Mouse (Mus musculus) neural tube, embryonic 15.5 days (tissue): Measurements from ENCODE around the gene Stac2. TPM values are rescaled to one million over a fixed set of nuclear protein-coding genes. Genes with fewer than 3 reads are reported as not detected.

Experiments
- ATAC-seq: fragments of 200-750 bp; cut with Nextera tagmentation; 2 replicates; pipeline ENCODE4 v1.8.0; 2017; ENCODE audit warnings: mild to moderate bottlenecking, moderate TSS enrichment, moderate library complexity; ENCODE audit not compliant: low FRiP score
- H3K27ac ChIP-seq: fragments of 300-500 bp; sonication (generic); replicated peaks from 2 replicates; pipeline ENCODE4 v1.5.1; 2015; ENCODE audit warnings: mild to moderate bottlenecking, inconsistent platforms
- H3K27me3 ChIP-seq: fragments of 300-500 bp; sonication (generic); replicated peaks from 2 replicates; pipeline ENCODE4 v1.6.1; 2015; ENCODE audit warnings: inconsistent platforms
- H3K36me3 ChIP-seq: fragments of 300-500 bp; sonication (generic); 2 replicates; pipeline ENCODE4 v1.6.1; 2015; ENCODE audit warnings: inconsistent platforms
- H3K4me1 ChIP-seq: fragments of 300-500 bp; sonication (generic); 2 replicates; pipeline ENCODE4 v1.6.1; 2015; ENCODE audit warnings: inconsistent platforms
- H3K4me2 ChIP-seq: fragments of 300-500 bp; sonication (generic); 2 replicates; pipeline ENCODE4 v1.6.1; 2015; ENCODE audit warnings: inconsistent platforms, mild to moderate bottlenecking, moderate library complexity
- H3K4me3 ChIP-seq: fragments of 300-500 bp; sonication (generic); replicated peaks from 2 replicates; pipeline ENCODE4 v1.5.1; 2015; ENCODE audit warnings: mild to moderate bottlenecking, inconsistent platforms
- H3K9ac ChIP-seq: fragments of 300-500 bp; sonication (generic); replicated peaks from 2 replicates; pipeline ENCODE4 v1.6.1; 2015; ENCODE audit warnings: mild to moderate bottlenecking, inconsistent platforms
- H3K9me3 ChIP-seq: fragments of 300-500 bp; sonication (generic); replicated peaks from 2 replicates; pipeline ENCODE4 v1.6.1; 2016; ENCODE audit warnings: inconsistent platforms
- WGBS: fragments of 180-500 bp; shearing (Covaris S2); methylation state at CpG from one replicate; pipeline ENCODE4 v1.1.7; 2015; ENCODE audit warnings: mixed read lengths; 5-methylcytosine and 5-hydroxymethylcytosine counted together
- polyA plus RNA-seq: library from polyadenylated mRNA; unstranded; fragments of >200 nt; fragmentation: Nextera tagmentation; extraction: Ambion mirVana; gene quantifications from 2 replicates; pipeline ENCODE4 v1.2.1, GENCODE M21; 2015

The Stac2 gene
- polyA plus RNA-seq, 1 experiment from 2014 or later, result 18.2 TPM

DNA sequence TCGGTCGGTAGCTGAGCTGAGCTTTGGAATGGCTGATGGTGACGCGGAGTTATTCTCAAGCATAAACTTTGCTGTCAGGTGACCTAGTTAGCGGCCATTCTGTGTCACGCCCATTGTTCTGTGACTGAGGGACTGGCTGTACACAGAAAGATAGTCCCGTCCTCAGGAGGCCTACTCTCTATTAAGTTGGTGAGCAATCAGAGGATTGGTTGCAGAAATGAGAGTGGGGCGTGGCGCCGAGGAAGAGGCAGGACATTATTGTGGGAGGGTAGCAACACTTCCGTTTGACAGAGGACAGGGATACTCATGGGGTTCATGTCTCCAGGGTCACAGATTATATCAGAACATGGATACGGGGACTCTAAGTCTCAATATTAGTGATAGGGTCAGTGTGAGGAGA lies 12.9 kb upstream of the Stac2 start:
- no peaks in the 10 kb centered on the region for H3K27me3 ChIP-seq
- no peaks in the 10 kb centered on the region for H3K4me1 ChIP-seq
- no peaks in the 10 kb centered on the region for H3K36me3 ChIP-seq
- no peak overlapping the region for H3K27ac ChIP-seq
- H3K9me3 ChIP-seq, result 0 out of 2 replicates have a peak, but pooled peaks cover 2% of the 10 kb centered on the region
- 93% methylated on average over 12 of the region's 12 CpGs for WGBS
- no peak overlapping the region for H3K4me2 ChIP-seq
- no peak for ATAC-seq
- no peak overlapping the region for H3K9ac ChIP-seq
- H3K4me3 ChIP-seq, result no peak overlapping the region

- WGBS, result 57% methylated on average over 6 of the region's 6 CpGs
- Histone ChIP-seq H3K27me3 (no peaks in the 10 kb centered on the region), H3K27ac (no peak overlapping the region), H3K36me3 (no peaks in the 10 kb centered on the region), H3K4me2 (no peak overlapping the region), H3K9me3 (no peaks in the 10 kb centered on the region), H3K4me3 (no peak overlapping the region), H3K9ac (no peak overlapping the region), H3K4me1 (peaks cover 8% of the 10 kb centered on the region)
- no peak for ATAC-seq
Observed at GRCm38 (mm10) chr11:98061904-98062562, 8.8 kb upstream of the Stac2 start.

GRCm38 (mm10) chr11:98061441-98061840 lies 8.2 kb upstream of the Stac2 start:
- no peaks in the 10 kb centered on the region for H3K36me3 ChIP-seq
- no peaks in the 10 kb centered on the region for H3K27me3 ChIP-seq
- WGBS, result 73% methylated on average over 3 of the region's 3 CpGs
- no peak overlapping the region for H3K27ac ChIP-seq
- H3K9ac ChIP-seq, result no peak overlapping the region
- no peak overlapping the region for H3K4me3 ChIP-seq
- H3K9me3 ChIP-seq, result no peaks in the 10 kb centered on the region
- peaks cover 8% of the 10 kb centered on the region for H3K4me1 ChIP-seq
- no peak overlapping the region for H3K4me2 ChIP-seq
- ATAC-seq, result no peak

GRCm38 (mm10) chr11:98060104-98060692 lies 6.9 kb upstream of the Stac2 start:
- WGBS, result 71% methylated on average over 5 of the region's 5 CpGs

DNA sequence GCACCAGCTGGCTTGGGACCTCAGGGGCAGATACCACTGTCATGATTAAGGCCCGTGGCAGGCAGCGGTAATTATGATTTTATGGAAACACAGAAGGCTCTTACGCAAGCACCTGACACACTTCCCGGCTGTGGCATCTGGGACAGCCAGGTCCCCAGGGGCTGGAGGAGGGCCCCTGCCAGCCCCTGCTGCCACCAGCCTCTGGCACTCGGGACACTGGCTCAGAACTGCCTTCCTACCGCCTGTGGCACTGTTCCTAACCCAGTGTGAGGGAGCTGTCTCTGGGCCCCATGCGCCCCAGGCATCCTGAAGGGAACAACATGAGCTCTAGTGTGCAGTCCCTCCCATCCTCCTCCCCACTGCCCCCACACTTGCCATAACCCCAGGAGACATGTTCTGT lies 6.4 kb upstream of the Stac2 start:
- H3K27me3 ChIP-seq, result peaks cover 6% of the 10 kb centered on the region; the same call in 1 of the 2 replicates
- 37% methylated on average over 7 of the region's 7 CpGs for WGBS
- H3K27ac ChIP-seq, result no peak overlapping the region
- H3K4me2 ChIP-seq, result no peak overlapping the region
- no peaks in the 10 kb centered on the region for H3K36me3 ChIP-seq
- no peak overlapping the region for H3K9ac ChIP-seq
- H3K9me3 ChIP-seq, result no peaks in the 10 kb centered on the region
- H3K4me1 ChIP-seq, result peaks cover 8% of the 10 kb centered on the region
- ATAC-seq, result no peak
- no peak overlapping the region for H3K4me3 ChIP-seq

More at GRCm38 (mm10) chr11:98060104-98060692, 6.9 kb upstream of the Stac2 start:
- Histone ChIP-seq H3K4me1 (peaks cover 8% of the 10 kb centered on the region), H3K36me3 (no peaks in the 10 kb centered on the region), H3K4me3 (no peak overlapping the region), H3K4me2 (no peak overlapping the region), H3K27ac (no peak overlapping the region), H3K27me3 (peaks cover 6% of the 10 kb centered on the region; the same call in 1 of the 2 replicates), H3K9ac (no peak overlapping the region), H3K9me3 (no peaks in the 10 kb centered on the region)
- ATAC-seq, result no peak

DNA sequence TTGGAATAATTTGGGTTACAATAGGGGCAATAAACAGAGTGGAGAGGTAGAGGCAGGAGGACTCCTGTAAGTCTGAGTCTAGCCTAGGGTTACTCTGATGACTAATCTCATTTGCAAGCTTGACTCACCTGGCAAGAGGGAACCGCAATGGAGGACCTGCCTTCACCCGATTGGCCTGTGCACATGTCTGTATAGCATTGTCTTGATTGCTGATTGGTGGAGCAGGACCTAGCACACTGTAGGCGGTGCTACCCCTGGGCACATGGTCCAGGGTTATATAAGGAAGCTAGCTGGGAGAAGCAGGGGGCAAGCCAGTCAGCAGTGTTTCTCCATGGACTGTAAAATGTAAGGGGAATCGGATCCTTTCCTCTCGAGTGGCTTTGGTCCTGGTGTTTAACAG lies 4.7 kb upstream of the Stac2 start:
- peaks cover 16% of the 10 kb centered on the region for H3K4me1 ChIP-seq
- H3K9me3 ChIP-seq, result no peaks in the 10 kb centered on the region
- H3K4me3 ChIP-seq, result no peak overlapping the region
- H3K36me3 ChIP-seq, result no peaks in the 10 kb centered on the region
- H3K9ac ChIP-seq, result no peak overlapping the region
- no peak overlapping the region for H3K27ac ChIP-seq
- H3K4me2 ChIP-seq, result no peak overlapping the region
- WGBS, result 83% methylated on average over 5 of the region's 5 CpGs
- H3K27me3 ChIP-seq, result peaks cover 6% of the 10 kb centered on the region; the same call in 1 of the 2 replicates
- no peak for ATAC-seq

GRCm38 (mm10) chr11:98057466-98057865 lies 4.2 kb upstream of the Stac2 start:
- H3K4me1 ChIP-seq, result peaks cover 21% of the 10 kb centered on the region
- no peak overlapping the region for H3K4me2 ChIP-seq
- H3K36me3 ChIP-seq, result no peaks in the 10 kb centered on the region
- H3K27ac ChIP-seq, result 0 out of 2 replicates have a peak overlapping the region, but pooled peaks have one; percentile 29
- no peak overlapping the region for H3K9ac ChIP-seq
- H3K27me3 ChIP-seq, result peaks cover 6% of the 10 kb centered on the region; the same call in 1 of the 2 replicates
- no peaks in the 10 kb centered on the region for H3K9me3 ChIP-seq
- H3K4me3 ChIP-seq, result no peak overlapping the region
- no peak for ATAC-seq
- WGBS, result 30% methylated on average over 9 of the region's 9 CpGs

GRCm38 (mm10) chr11:98052129-98052988 lies 903 bp downstream of the Stac2 start:
- peak; percentile 48 for ATAC-seq
- under 1% methylated on average over 65 of the region's 83 CpGs for WGBS
- Histone ChIP-seq H3K9ac (peak overlapping the region; percentile 68), H3K27me3 (peaks cover 22% of the 10 kb centered on the region), H3K36me3 (no peaks in the 10 kb centered on the region), H3K4me1 (peaks cover 44% of the 10 kb centered on the region), H3K4me3 (peak overlapping the region; percentile 61), H3K4me2 (peak overlapping the region; percentile 74), H3K27ac (peak overlapping the region; percentile 73), H3K9me3 (no peaks in the 10 kb centered on the region)

DNA sequence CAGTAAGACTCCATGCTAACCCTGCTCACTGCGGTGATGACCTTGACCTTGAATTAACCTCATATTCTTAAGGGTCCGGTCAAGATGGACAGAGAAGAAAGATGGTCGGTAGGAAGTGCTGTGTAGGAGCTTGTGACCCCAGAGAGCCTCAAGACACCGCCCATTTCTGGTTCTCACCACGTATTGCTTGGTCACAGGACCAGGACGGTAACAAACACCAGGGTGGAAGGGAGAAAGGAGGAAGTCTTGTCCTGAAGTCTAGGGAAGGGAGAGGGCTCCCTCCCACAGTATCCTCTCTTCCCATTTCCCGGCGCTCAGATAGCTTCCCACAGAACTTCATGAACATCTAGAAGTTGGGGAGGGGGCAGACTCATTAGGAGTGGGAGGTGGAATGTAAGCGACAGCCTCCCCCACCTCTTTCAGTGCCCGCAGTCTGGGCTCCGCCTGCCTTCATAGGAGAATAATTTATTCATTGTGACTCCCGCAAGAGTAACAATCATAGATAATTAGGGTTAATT lies 1.6 kb downstream of the Stac2 start:
- no peak overlapping the region for H3K27ac ChIP-seq
- WGBS, result 6% methylated on average over 12 of the region's 12 CpGs
- H3K36me3 ChIP-seq, result no peaks in the 10 kb centered on the region
- H3K27me3 ChIP-seq, result peaks cover 22% of the 10 kb centered on the region
- peaks cover 44% of the 10 kb centered on the region for H3K4me1 ChIP-seq
- peak overlapping the region; percentile 68; the same call in 1 of the 2 replicates for H3K9ac ChIP-seq
- H3K4me2 ChIP-seq, result peak overlapping the region; percentile 74
- H3K9me3 ChIP-seq, result no peaks in the 10 kb centered on the region
- ATAC-seq, result no peak
- peak overlapping the region; percentile 61 for H3K4me3 ChIP-seq

DNA sequence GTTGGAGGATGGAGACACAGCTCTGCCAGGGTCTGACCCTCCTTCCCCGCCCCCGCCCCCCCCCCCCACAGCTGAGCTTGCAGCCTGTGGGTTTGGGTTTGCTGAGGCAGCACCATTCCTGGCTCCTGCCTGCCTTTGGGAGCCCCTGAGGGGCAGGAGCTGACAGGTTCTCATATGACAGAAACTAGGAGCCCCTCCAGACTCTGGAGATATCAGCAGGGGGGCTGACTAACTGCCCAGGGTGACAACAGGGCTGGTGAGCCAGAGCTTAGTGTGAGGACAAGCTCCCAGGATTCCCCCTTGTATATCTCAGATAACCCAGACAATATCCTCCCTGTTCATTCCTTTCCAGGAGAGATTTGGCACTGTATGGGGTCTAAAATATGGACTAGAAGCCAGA lies 2.3 kb downstream of the Stac2 start:
- H3K27ac ChIP-seq, result no peak overlapping the region
- ATAC-seq, result no peak
- no peak overlapping the region for H3K9ac ChIP-seq
- peak overlapping the region; percentile 61; the same call in 1 of the 2 replicates for H3K4me3 ChIP-seq
- peaks cover 44% of the 10 kb centered on the region for H3K4me1 ChIP-seq
- 30% methylated on average over 2 of the region's 2 CpGs for WGBS
- H3K36me3 ChIP-seq, result no peaks in the 10 kb centered on the region
- H3K4me2 ChIP-seq, result peak overlapping the region; percentile 74
- H3K9me3 ChIP-seq, result no peaks in the 10 kb centered on the region
- peaks cover 22% of the 10 kb centered on the region for H3K27me3 ChIP-seq

GRCm38 (mm10) chr11:98050520-98050815 lies 2.8 kb downstream of the Stac2 start:
- Histone ChIP-seq H3K9ac (no peak overlapping the region), H3K27me3 (peaks cover 17% of the 10 kb centered on the region), H3K9me3 (no peaks in the 10 kb centered on the region), H3K27ac (no peak overlapping the region), H3K4me1 (peaks cover 44% of the 10 kb centered on the region), H3K36me3 (no peaks in the 10 kb centered on the region), H3K4me2 (peak overlapping the region; percentile 74; the same call in 1 of the 2 replicates), H3K4me3 (no peak overlapping the region)
- 25% methylated on average over 2 of the region's 2 CpGs for WGBS
- no peak for ATAC-seq
